Mouse (Mus musculus): ENCODE measurements at regions not wholly inside any gene's neighbourhood (a gene's known extent, or its start where the extent isn't known, plus 50 kb on each side); places are given as distances from the start of the nearest gene placed in this dataset.

DNA sequence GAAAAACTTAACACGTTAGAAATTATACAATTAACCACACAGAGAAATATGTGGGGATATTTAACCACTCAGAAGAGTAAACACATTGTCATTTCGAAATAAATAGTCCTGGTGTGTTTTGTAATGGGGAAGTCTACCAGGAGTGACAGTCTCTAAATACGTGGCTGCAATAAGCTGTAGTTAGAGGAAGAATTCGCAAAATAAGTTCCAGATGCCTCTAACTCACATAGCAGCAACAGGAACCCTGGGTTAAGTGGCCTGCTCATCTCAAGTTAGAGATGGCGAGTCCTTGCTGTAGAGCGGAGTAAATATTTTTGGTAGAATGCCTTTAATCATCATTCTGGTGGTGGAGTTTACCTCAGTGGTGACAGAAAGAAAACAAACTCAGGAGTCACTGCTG, 430.2 kb downstream of the Zfp704 start:
- 67% methylated on average over 6 of the region's 6 CpGs for WGBS
- H3K27me3 ChIP-seq (ENCODE audit: control insufficient read depth, insufficient read depth, low read length) = no peaks in the 10 kb centered on the region
- no peak for DNase-seq (ENCODE audit: low read depth in 1 of 2, low spot score in 2 of 2)
- H3K4me1 ChIP-seq (ENCODE audit: control insufficient read depth, insufficient read depth, insufficient read length) = no peaks in the 10 kb centered on the region
- no peaks in the 10 kb centered on the region for H3K36me3 ChIP-seq (ENCODE audit: control insufficient read depth, insufficient read depth, low read length)
- no peak overlapping the region for H3K27ac ChIP-seq (ENCODE audit: insufficient read depth, low read length)
- TF ChIP-seq CTCF (IDR thresholded peaks at IDR 0.05; ENCODE audit: extremely low read depth, insufficient read depth, insufficient read length, insufficient replicate concordance) = no peak
- no peak for TF ChIP-seq POLR2A (IDR thresholded peaks at IDR 0.05; ENCODE audit: low read depth, low read length)
- no peak overlapping the region for H3K4me3 ChIP-seq (ENCODE audit: extremely low read depth, insufficient read depth, insufficient read length)

DNA sequence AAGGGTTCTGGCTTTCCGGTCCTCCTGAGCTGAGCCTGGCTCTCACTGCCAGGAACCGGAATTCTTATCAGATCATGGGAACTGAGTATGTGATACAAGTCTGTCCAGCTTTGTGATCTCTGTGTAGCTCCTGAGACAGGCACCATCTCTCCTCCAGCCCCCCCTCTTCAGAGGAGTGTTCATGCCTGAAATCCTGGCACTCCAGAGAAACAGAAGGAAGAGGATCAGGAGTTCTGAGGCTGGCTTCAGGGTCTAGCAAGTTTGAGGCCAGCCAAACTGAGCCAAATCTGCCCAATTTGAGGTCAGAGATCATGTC, 435.4 kb downstream of the Zfp704 start:
- Histone ChIP-seq H3K27me3 (ENCODE audit: control insufficient read depth, insufficient read depth, low read length) (no peaks in the 10 kb centered on the region), H3K36me3 (ENCODE audit: control insufficient read depth, insufficient read depth, low read length) (no peaks in the 10 kb centered on the region), H3K4me1 (ENCODE audit: control insufficient read depth, insufficient read depth, insufficient read length) (no peaks in the 10 kb centered on the region), H3K27ac (ENCODE audit: insufficient read depth, low read length) (no peak overlapping the region), H3K4me3 (ENCODE audit: extremely low read depth, insufficient read depth, insufficient read length) (no peak overlapping the region)
- no peak for DNase-seq (ENCODE audit: low read depth in 1 of 2, low spot score in 2 of 2)
- TF ChIP-seq POLR2A (IDR thresholded peaks at IDR 0.05; ENCODE audit: low read depth, low read length) = no peak
- TF ChIP-seq CTCF (IDR thresholded peaks at IDR 0.05; ENCODE audit: extremely low read depth, insufficient read depth, insufficient read length, insufficient replicate concordance) = no peak
- 63% methylated on average over 2 of the region's 2 CpGs for WGBS

DNA sequence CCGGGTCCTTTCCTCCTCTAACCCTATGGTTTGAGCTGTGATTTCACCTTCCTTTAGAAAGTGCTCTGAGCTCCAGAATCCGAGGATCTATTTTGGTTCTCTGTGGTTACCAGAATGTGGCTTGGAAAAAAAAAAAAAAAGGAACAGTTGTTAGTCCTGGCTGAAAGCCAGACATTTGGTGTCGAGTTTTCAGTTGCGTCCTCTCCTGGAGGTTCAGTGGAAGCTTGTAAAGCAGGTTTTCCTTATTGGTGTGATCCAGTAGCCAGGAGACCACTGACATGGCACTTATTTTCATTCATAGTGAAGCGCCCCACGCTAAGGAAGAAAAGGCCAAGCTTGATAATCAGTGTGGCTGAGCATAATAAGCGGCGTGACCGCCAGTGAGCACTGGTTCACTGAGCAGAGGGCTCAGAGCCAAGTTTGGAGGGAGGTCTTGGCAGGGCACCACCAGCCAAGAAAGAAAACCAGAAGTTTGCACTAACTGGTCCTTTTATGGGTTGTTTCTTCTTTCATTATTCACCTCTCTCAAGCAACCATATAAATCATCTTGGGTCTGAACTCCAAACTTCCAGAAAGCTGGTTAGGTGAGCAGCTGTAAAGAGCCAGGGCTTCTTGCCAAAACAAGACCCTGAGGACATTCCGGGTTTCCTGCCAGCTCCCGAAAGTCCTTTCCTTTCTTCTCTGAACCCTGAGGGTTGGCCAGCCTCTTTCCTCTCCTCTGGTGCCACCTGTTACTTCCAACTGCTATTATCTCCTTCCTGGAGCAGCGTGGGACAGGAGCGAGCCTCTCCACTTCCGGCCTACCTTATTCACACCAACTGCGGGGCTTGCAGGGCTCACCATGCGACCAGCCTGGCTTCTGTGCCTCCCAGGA, 436.0 kb downstream of the Zfp704 start:
- Histone ChIP-seq H3K27me3 (ENCODE audit: control insufficient read depth, insufficient read depth, low read length) (no peaks in the 10 kb centered on the region), H3K4me1 (ENCODE audit: control insufficient read depth, insufficient read depth, insufficient read length) (no peaks in the 10 kb centered on the region), H3K36me3 (ENCODE audit: control insufficient read depth, insufficient read depth, low read length) (no peaks in the 10 kb centered on the region), H3K4me3 (ENCODE audit: extremely low read depth, insufficient read depth, insufficient read length) (no peak overlapping the region), H3K27ac (ENCODE audit: insufficient read depth, low read length) (no peak overlapping the region)
- peak in 1 of 2 experiments; percentile 19 for DNase-seq (ENCODE audit: low read depth in 1 of 2, low spot score in 2 of 2)
- WGBS = 14% methylated on average over 16 of the region's 16 CpGs
- TF ChIP-seq POLR2A (IDR thresholded peaks at IDR 0.05; ENCODE audit: low read depth, low read length) (no peak), CTCF (IDR thresholded peaks at IDR 0.05; ENCODE audit: extremely low read depth, insufficient read depth, insufficient read length, insufficient replicate concordance) (no peak)

DNA sequence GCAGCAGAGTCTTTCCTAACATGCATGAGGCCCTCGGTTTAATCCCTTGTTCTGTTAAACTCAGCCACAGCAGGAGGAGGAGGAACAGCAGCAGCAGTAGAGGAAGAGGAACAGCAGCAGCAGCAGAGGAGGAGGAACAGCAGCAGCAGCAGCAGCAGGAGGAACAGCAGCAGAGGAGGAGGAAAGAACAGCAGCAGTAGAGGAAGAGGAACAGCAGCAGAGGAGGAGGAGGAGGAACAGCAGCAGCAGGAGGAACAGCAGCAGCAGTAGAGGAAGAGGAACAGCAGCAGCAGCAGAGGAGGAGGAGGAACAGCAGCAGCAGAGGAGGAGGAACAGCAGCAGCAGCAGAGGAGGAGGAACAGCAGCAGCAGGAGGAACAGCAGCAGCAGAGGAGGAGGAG, 437.9 kb downstream of the Zfp704 start:
- no peaks in the 10 kb centered on the region for H3K4me1 ChIP-seq (ENCODE audit: control insufficient read depth, insufficient read depth, insufficient read length)
- no peak for TF ChIP-seq POLR2A (IDR thresholded peaks at IDR 0.05; ENCODE audit: low read depth, low read length)
- no peak for TF ChIP-seq CTCF (IDR thresholded peaks at IDR 0.05; ENCODE audit: extremely low read depth, insufficient read depth, insufficient read length, insufficient replicate concordance)
- no peaks in the 10 kb centered on the region for H3K27me3 ChIP-seq (ENCODE audit: control insufficient read depth, insufficient read depth, low read length)
- no peak overlapping the region for H3K27ac ChIP-seq (ENCODE audit: insufficient read depth, low read length)
- DNase-seq (ENCODE audit: low read depth in 1 of 2, low spot score in 2 of 2) = no peak
- no peaks in the 10 kb centered on the region for H3K36me3 ChIP-seq (ENCODE audit: control insufficient read depth, insufficient read depth, low read length)
- H3K4me3 ChIP-seq (ENCODE audit: extremely low read depth, insufficient read depth, insufficient read length) = no peak overlapping the region
- 42% methylated on average over 1 of the region's 1 CpGs for WGBS

DNA sequence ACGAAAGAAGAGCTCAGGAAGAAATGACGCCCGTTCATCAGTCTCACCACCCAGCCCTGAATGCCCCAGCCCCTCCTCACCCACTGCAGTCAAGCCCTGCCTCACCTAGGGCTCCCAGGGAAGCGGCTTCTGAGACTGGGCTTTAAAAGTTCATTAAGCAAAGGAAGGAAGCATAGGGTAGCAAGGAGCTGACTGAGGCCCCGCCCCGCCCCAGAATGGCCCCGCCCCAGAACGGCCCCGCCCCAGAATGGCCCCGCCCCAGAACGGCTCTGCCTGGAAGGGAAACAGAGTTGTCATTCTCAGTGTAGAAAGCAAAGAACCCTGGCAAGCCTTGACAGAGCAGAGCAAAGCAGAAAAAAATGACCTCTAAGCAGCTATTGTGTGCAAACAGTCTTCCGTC, 440.9 kb downstream of the Zfp704 start:
- TF ChIP-seq CTCF (IDR thresholded peaks at IDR 0.05; ENCODE audit: extremely low read depth, insufficient read depth, insufficient read length, insufficient replicate concordance) (no peak), POLR2A (IDR thresholded peaks at IDR 0.05; ENCODE audit: low read depth, low read length) (no peak)
- H3K4me3 ChIP-seq (ENCODE audit: extremely low read depth, insufficient read depth, insufficient read length) = no peak overlapping the region

DNA sequence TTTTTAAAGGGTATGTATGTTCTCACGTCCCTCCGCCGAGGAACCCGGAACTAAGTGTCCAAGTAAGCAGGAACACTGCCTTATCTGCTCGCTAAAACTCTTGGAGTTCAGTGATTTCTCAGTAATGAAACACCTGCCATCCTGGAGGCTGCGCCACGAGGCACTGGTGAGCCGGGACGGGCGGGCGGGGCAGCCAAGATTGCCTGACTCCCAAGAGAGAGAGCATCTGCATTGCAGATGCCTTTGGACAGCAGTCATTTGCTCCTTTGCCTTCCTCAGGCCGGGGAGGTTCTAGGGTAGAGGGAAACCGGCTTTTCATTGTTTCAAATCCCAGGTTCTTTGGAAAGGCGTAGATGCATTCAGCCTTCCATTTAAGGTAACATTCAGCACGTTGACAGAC, 450.8 kb downstream of the Zfp704 start:
- H3K27me3 ChIP-seq (ENCODE audit: control insufficient read depth, insufficient read depth, low read length) = no peaks in the 10 kb centered on the region
- peaks cover under 1% of the 10 kb centered on the region; the same call in 1 of the 2 replicates for H3K4me1 ChIP-seq (ENCODE audit: control insufficient read depth, insufficient read depth, insufficient read length)
- no peak overlapping the region for H3K4me3 ChIP-seq (ENCODE audit: extremely low read depth, insufficient read depth, insufficient read length)
- 86% methylated on average over 15 of the region's 15 CpGs for WGBS
- no peak for TF ChIP-seq CTCF (IDR thresholded peaks at IDR 0.05; ENCODE audit: extremely low read depth, insufficient read depth, insufficient read length, insufficient replicate concordance)
- no peak for TF ChIP-seq POLR2A (IDR thresholded peaks at IDR 0.05; ENCODE audit: low read depth, low read length)
- H3K27ac ChIP-seq (ENCODE audit: insufficient read depth, low read length) = no peak overlapping the region
- no peak for DNase-seq (ENCODE audit: low read depth in 1 of 2, low spot score in 2 of 2)
- H3K36me3 ChIP-seq (ENCODE audit: control insufficient read depth, insufficient read depth, low read length) = no peaks in the 10 kb centered on the region

More for the DNA sequence above, 440.9 kb downstream of the Zfp704 start:
- DNase-seq (ENCODE audit: low read depth in 1 of 2, low spot score in 2 of 2) = no peak
- Histone ChIP-seq H3K27me3 (ENCODE audit: control insufficient read depth, insufficient read depth, low read length) (no peaks in the 10 kb centered on the region), H3K36me3 (ENCODE audit: control insufficient read depth, insufficient read depth, low read length) (no peaks in the 10 kb centered on the region), H3K4me1 (ENCODE audit: control insufficient read depth, insufficient read depth, insufficient read length) (no peaks in the 10 kb centered on the region), H3K27ac (ENCODE audit: insufficient read depth, low read length) (no peak overlapping the region)
- WGBS = 69% methylated on average over 12 of the region's 12 CpGs

DNA sequence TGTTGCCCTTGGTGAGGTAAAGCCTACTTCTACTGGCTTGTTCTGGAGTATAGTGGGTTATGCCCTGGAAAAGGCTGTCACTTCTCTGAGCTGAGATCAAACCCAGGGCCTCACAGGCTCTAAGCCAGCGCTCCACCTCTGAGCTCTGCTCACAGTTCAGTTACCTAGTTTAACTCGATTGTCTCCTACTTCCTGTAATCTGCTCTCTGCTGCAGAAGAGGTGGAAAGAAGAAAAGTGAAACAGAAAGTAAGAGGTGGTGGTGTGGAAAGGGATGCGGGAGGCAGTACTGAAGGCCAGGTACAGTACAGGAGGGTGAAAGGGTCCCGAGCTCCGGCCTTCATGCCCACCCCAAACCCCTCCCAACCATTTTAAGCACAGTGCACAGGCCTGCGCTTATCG, 455.7 kb downstream of the Zfp704 start:
- peaks cover 11% of the 10 kb centered on the region; the same call in 1 of the 2 replicates for H3K4me1 ChIP-seq (ENCODE audit: control insufficient read depth, insufficient read depth, insufficient read length)
- 30% methylated on average over 7 of the region's 7 CpGs for WGBS
- no peaks in the 10 kb centered on the region for H3K36me3 ChIP-seq (ENCODE audit: control insufficient read depth, insufficient read depth, low read length)
- peak in 1 of 2 experiments; percentile 45 for DNase-seq (ENCODE audit: low read depth in 1 of 2, low spot score in 2 of 2)
- no peaks in the 10 kb centered on the region for H3K27me3 ChIP-seq (ENCODE audit: control insufficient read depth, insufficient read depth, low read length)
- no peak for TF ChIP-seq POLR2A (IDR thresholded peaks at IDR 0.05; ENCODE audit: low read depth, low read length)
- TF ChIP-seq CTCF (IDR thresholded peaks at IDR 0.05; ENCODE audit: extremely low read depth, insufficient read depth, insufficient read length, insufficient replicate concordance) = no peak
- H3K27ac ChIP-seq (ENCODE audit: insufficient read depth, low read length) = peak overlapping the region; percentile 61
- peak overlapping the region; percentile 50 for H3K4me3 ChIP-seq (ENCODE audit: extremely low read depth, insufficient read depth, insufficient read length)

All from spleen, adult 2 months (tissue).